Mouse (Mus musculus) left cerebral cortex, adult 2 months (tissue): ENCODE results near the gene Cdh4. TPM values are rescaled to one million over a fixed set of nuclear protein-coding genes. Genes with fewer than 3 reads are reported as not detected.
A peak's percentile ranks its signal among the peaks of the same experiment; 100 is the strongest.

Experiments
- DNase-seq, 2 experiments: peaks; one replicate each; pipeline ENCODE4 v3.0.0; 2021 to 2022; ENCODE audit warnings: low spot score in 2 of 2, mixed read lengths in 1 of 2; ENCODE audit errors: extremely low spot score in 1 of 2
- H3K27ac ChIP-seq: fragments of 200-600 bp; 2 replicates; pipeline ENCODE4 v1.8.1; 2022
- H3K4me3 ChIP-seq: fragments of 200-600 bp; 2 replicates; pipeline ENCODE4 v1.8.1; 2022
- CTCF ChIP-seq: fragments of 200-600 bp; IDR thresholded peaks from 2 replicates; pipeline ENCODE4 v1.8.1; 2022; ENCODE audit warnings: antibody characterized with exemption, mild to moderate bottlenecking, moderate library complexity
- intact Hi-C: fragments of 180-260 bp; cut with DNase I; formaldehyde crosslinking; loops from one replicate; pipeline ENCODE4 v1.15.1; 2025
- long read RNA-seq, 2 experiments: library from polyadenylated mRNA; stranded (forward); transcript quantifications; one replicate each; pipeline ENCODE4 v2.0.0; 2021; ENCODE audit warnings: borderline mapping rate in 2 of 2
- total RNA-seq, 2 experiments: library from RNA; stranded (reverse); gene quantifications; 2 replicates each; pipeline ENCODE4 v1.2.3; 2021

The Cdh4 gene
- 10 to 100 TPM; 24.4 to 30.6 TPM for total RNA-seq
- long read RNA-seq, experiment 1, partial matches to known transcripts = 29 of 37 reads
- long read RNA-seq, experiment 1, other reads (novel, unspliced or antisense) = 8 of 37 reads
- long read RNA-seq, experiment 2, partial matches to known transcripts = 14 of 15 reads
- long read RNA-seq, experiment 2, other reads (novel, unspliced or antisense) = 0 of 15 reads

GRCm38 (mm10) chr2:179442191-179442540, at the start of gene Cdh4:
Gene Cdh4 (plus strand): TSS chr2:179442431.
- H3K4me3 ChIP-seq = peak within 1 kb of the TSS; percentile 77
- intact Hi-C loops = loop anchor here (2.0 to 5.0 kb wide), 2 partner anchors 75 to 433 kb away; no protein-coding TSS in a partner anchor
- no peak for TF ChIP-seq CTCF
- H3K27ac ChIP-seq = peak within 1 kb of the TSS; percentile 71
- peak in 1 of 2 experiments; percentile 76 for DNase-seq

DNA sequence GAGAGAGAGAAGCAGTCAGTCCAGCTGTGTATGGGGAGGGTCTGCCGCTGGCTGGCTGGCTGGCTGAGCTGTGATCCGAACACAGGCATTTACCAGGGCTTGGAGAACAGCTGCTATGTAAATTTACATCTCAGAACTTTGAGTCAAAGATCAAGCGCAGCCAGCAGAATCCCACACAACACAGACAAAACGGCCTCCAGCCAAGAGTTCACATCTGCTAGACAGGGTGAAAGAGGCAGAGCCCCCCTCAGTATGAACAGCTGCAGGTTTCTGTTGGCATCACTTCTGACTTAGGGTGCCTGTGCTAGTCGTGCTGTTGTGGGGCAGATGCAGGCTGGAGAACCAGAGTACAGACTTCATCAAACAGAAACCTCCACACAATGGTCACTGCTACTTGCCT, 46.8 kb upstream of the Cdh4 start:
- intact Hi-C loops = no loop called here
- H3K4me3 ChIP-seq = no peak overlapping the region
- DNase-seq = no peak
- no peak for TF ChIP-seq CTCF
- H3K27ac ChIP-seq = no peak overlapping the region

GRCm38 (mm10) chr2:179399645-179400249, 42.5 kb upstream of the Cdh4 start:
- TF ChIP-seq CTCF = no peak
- no peak overlapping the region for H3K27ac ChIP-seq
- intact Hi-C loops = no loop called here
- no peak overlapping the region for H3K4me3 ChIP-seq
- DNase-seq = peak; percentile 11 to 29

DNA sequence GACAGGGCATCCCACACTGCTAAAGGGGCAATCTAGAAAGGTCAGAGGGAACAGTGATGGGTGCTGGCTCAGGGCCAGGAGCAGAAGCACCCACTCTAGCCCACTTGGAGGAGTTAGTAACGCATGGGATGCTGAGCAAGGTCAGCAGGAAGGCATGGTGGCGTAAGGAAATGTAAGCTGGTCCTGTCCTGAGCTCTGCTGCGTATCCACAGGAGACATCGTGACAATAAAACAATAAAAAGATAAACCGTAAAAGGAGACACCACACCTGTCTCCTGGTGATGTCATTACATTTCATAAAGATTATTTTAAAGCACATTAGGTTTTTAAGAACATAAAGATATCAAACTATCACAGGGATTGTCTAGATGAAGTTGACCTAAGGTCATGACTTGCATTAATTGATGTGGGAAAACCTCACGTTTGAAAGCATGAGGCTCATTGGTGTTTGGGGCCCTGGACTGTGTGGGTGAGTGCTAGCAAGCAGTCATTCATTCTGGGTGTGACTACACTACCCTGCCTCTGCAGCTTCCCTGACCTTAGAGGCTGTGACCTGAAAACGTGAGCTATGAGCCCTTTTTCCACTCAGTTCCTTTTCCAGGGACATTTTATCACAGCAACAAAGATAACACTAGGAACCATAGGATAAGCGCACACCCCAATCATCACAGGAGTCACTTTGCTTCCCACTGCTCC, 31.2 kb upstream of the Cdh4 start:
- TF ChIP-seq CTCF = no peak
- intact Hi-C loops = no loop called here
- H3K4me3 ChIP-seq = no peak overlapping the region

DNA sequence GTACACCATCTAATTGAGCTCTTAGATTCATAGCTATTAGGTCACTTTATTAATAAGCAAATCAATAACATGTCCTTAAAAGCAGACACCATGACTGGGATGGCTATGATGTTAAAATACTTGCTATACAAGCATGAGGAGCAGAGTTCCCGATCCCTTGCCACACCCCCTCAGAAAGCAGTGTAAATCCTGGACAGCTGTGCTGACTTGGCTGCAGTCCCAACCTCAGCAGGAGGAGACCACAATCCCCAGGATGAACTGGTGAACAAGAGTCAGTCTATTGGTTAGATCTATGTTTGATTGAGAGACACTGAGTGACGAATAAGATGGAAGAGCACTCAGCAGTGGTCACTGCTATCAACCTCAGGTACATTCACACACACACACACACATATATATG, 29.3 kb upstream of the Cdh4 start:
- DNase-seq = no peak
- no peak overlapping the region for H3K4me3 ChIP-seq
- no peak for TF ChIP-seq CTCF
- H3K27ac ChIP-seq = no peak overlapping the region
- intact Hi-C loops = no loop called here

More for the DNA sequence above, 31.2 kb upstream of the Cdh4 start:
- H3K27ac ChIP-seq = no peak overlapping the region
- no peak for DNase-seq

- intact Hi-C loops = no loop called here
- Histone ChIP-seq H3K27ac (no peak overlapping the region), H3K4me3 (no peak overlapping the region)
- no peak for DNase-seq
- TF ChIP-seq CTCF = no peak
Observed at GRCm38 (mm10) chr2:179414253-179414652, 28.0 kb upstream of the Cdh4 start.

DNA sequence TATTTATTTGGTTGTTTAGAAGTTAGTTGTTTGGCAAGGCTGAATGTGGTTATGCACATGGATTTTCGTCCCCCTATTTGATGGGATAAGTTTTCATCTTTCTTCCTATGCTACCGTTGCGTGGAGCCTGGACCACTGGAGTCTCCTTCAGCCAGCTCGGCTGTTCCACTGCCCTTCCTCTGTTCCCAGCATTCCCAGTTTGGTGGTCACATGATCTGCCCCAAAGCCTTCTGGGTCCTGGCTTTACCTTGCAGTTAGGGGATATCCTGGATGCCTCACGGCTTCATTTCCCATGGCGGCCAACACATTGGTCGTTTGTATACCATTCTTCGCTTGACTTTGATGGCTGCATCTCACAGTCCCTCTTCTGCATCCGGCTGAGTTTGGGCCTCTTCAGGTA, 27.5 kb upstream of the Cdh4 start:
- Histone ChIP-seq H3K4me3 (no peak overlapping the region), H3K27ac (no peak overlapping the region)
- no peak for TF ChIP-seq CTCF
- DNase-seq = no peak
- intact Hi-C loops = no loop called here

DNA sequence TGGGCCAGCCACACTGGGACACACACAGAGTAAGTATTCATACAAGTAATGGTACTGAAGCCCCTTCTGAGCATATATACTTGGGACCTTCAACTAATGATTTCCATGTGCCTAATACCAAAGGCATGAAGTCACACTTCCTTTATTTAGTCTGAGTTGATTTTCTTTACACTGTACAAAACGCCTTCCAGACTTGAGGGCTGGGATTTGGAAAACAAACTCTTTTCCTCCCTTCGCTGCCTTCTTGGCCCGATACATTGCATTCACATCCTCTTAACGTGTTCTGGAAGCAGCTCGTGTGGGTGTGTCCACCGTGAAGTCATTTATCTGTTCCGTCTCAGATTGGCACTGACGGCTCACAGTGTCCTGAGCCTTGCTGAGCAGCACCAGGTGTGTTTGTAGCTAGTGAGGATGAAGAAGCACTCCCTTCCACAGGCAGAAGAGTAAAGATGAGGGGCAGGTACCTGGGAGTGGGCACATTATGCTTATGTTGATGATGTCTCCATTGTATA, 26.3 kb upstream of the Cdh4 start:
- intact Hi-C loops = no loop called here
- DNase-seq = no peak
- Histone ChIP-seq H3K4me3 (no peak overlapping the region), H3K27ac (no peak overlapping the region)
- no peak for TF ChIP-seq CTCF

- intact Hi-C loops = no loop called here
- H3K4me3 ChIP-seq = no peak overlapping the region
- no peak for DNase-seq
- no peak overlapping the region for H3K27ac ChIP-seq
- no peak for TF ChIP-seq CTCF
Observed at GRCm38 (mm10) chr2:179416587-179417227, 25.5 kb upstream of the Cdh4 start.

- no peak for DNase-seq
- H3K4me3 ChIP-seq = no peak overlapping the region
- no peak overlapping the region for H3K27ac ChIP-seq
- no peak for TF ChIP-seq CTCF
- intact Hi-C loops = no loop called here
Observed at GRCm38 (mm10) chr2:179425602-179426001, 16.6 kb upstream of the Cdh4 start.

GRCm38 (mm10) chr2:179428889-179429288, 13.3 kb upstream of the Cdh4 start:
- TF ChIP-seq CTCF = no peak
- Histone ChIP-seq H3K27ac (no peak overlapping the region), H3K4me3 (no peak overlapping the region)
- no peak for DNase-seq
- intact Hi-C loops = no loop called here

DNA sequence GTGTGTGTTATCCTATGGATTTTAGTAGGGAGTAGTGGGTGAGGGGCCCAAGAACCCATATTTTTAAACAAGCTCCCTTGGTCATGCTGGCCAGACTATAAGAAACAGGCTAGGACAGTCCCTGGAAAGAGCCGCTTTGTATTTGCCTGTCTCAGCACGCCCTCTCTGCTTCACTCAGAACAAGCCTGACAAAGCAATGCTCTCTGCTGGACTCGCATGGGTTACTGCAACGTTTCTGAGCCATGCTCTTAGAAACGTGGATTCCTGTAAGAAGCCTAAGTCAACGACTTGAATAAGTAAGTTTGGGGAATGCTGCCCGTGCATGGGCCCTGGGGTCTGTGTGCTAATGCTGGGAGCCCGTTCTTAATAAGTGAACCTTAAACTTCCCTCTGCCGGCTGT, 2.1 kb upstream of the Cdh4 start:
- TF ChIP-seq CTCF = peak; percentile 43
- Histone ChIP-seq H3K4me3 (no peak overlapping the region), H3K27ac (no peak overlapping the region)
- peak; percentile 16 to 34 for DNase-seq
- intact Hi-C loops = loop anchor here (5.0 kb wide), 1 partner anchor 77 kb away; no protein-coding TSS in a partner anchor
